Mouse (Mus musculus) liver, embryonic 14.5 days (tissue): ENCODE data around the gene Lrrc8e. TPM values are rescaled to one million over a fixed set of nuclear protein-coding genes. Genes with fewer than 3 reads are reported as not detected.

Experiments used
- ATAC-seq: fragments of 200-750 bp; cut with Nextera tagmentation; 2 replicates; pipeline ENCODE4 v1.8.0; 2017; ENCODE audit warnings: moderate number of reproducible peaks, mild to moderate bottlenecking, moderate library complexity; ENCODE audit not compliant: insufficient read depth
- DNase-seq, 3 experiments: peaks; one replicate each; pipeline ENCODE4 v3.0.0-alpha.2; 2012 to 2013; ENCODE audit warnings: low read depth in 3 of 3, low spot score in 3 of 3
- H3K27ac ChIP-seq: fragments of 300-500 bp; sonication (generic); 2 replicates; pipeline ENCODE4 v1.5.1; 2014; ENCODE audit warnings: moderate library complexity, mild to moderate bottlenecking, control low read depth, inconsistent platforms
- H3K27me3 ChIP-seq: fragments of 300-500 bp; sonication (generic); 2 replicates; pipeline ENCODE4 v1.6.1; 2014; ENCODE audit warnings: mild to moderate bottlenecking, low read length, moderate library complexity; ENCODE audit not compliant: control insufficient read depth, insufficient read depth
- H3K36me3 ChIP-seq: fragments of 300-500 bp; sonication (generic); replicated peaks from 2 replicates; pipeline ENCODE4 v1.6.1; 2014; ENCODE audit warnings: low read depth; ENCODE audit not compliant: control insufficient read depth, insufficient read depth
- H3K4me1 ChIP-seq, 2 experiments: fragments of 200-500 bp in 1 of 2; fragments of 300-500 bp in 1 of 2; sonication (generic) in 1 of 2; replicated peaks; 2 replicates each; pipeline ENCODE4 v1.6.1; 2012 to 2014; ENCODE audit warnings: antibody characterized with exemption in 1 of 2, inconsistent platforms in 1 of 2, low read length in 1 of 2; ENCODE audit not compliant: control insufficient read depth in 2 of 2, insufficient read depth in 2 of 2
- H3K4me2 ChIP-seq: fragments of 300-500 bp; sonication (generic); 2 replicates; pipeline ENCODE4 v1.6.1; 2014; ENCODE audit warnings: low read depth, mild to moderate bottlenecking, control low read depth, moderate library complexity
- H3K4me3 ChIP-seq, 2 experiments: fragments of 200-500 bp in 1 of 2; fragments of 300-500 bp in 1 of 2; sonication (generic) in 1 of 2; 2 replicates each; pipeline ENCODE4 v1.5.1; 2012 to 2014; ENCODE audit warnings: low read depth in 2 of 2, low read length in 2 of 2, mild to moderate bottlenecking in 2 of 2, control low read depth in 1 of 2, inconsistent platforms in 1 of 2, moderate library complexity in 1 of 2; ENCODE audit not compliant: insufficient read depth in 1 of 2
- H3K9ac ChIP-seq: fragments of 300-500 bp; sonication (generic); replicated peaks from 2 replicates; pipeline ENCODE4 v1.6.1; 2014; ENCODE audit warnings: mild to moderate bottlenecking, control low read depth, moderate library complexity
- H3K9me3 ChIP-seq: fragments of 300-500 bp; sonication (generic); 2 replicates; pipeline ENCODE4 v1.6.1; 2016; ENCODE audit warnings: low read length, mixed read lengths; ENCODE audit not compliant: control insufficient read depth
- CTCF ChIP-seq: IDR thresholded peaks from 2 replicates; pipeline ENCODE4 v1.5.1; 2016; ENCODE audit warnings: antibody characterized with exemption, low read depth, control low read depth
- EP300 ChIP-seq: IDR thresholded peaks from 2 replicates; pipeline ENCODE4 v1.6.1; 2016; ENCODE audit warnings: antibody characterized with exemption, low read depth
- WGBS: fragments of 180-500 bp; shearing (Covaris S2); extraction: QIAGEN DNeasy Blood & Tissue Kit; methylation state at CpG from one replicate; pipeline ENCODE4 v1.1.7; 2014; ENCODE audit not compliant: insufficient replicate concordance; 5-methylcytosine and 5-hydroxymethylcytosine counted together
- polyA plus RNA-seq, 2 experiments: library from polyadenylated mRNA; depleted of rRNA in 1 of 2; stranded (reverse) in 1 of 2; unstranded in 1 of 2; fragments of >200 nt; fragmentation: Nextera tagmentation in 1 of 2; extraction: Ambion mirVana in 1 of 2; gene quantifications; 2 replicates each; pipeline versions ENCODE4 v1.2.1 to v1.2.3; 2012 to 2014

Gene Lrrc8e
- polyA plus RNA-seq, 2 experiments: 0.03 to 0.13 TPM

DNA sequence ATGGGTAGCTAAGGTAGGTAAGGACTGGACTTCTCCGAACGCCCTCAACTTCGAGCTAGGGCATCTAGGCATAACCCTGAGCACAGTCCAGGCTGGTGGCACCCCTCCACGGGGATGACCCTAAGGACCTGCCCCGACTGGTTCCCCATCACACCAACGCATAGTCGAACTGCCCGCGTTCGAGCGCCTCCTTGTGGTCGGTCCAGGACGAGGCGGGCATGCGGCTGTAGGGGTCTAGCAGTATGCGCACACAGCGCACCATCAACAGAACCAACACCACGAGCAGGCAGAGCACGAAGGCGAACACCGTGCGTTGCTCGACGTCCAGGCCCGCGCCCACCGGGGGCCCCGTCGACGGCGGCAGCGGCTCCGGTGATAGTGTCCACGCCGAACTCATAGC is 31.6 kb downstream of the Lrrc8e start:
- Histone ChIP-seq H3K9me3 (no peaks in the 10 kb centered on the region), H3K9ac (no peak overlapping the region; the same call in 1 of the 2 replicates), H3K36me3 (peaks cover 24% of the 10 kb centered on the region), H3K4me1 (peaks cover 4 to 8% of the 10 kb centered on the region in 2 experiments), H3K4me2 (peak overlapping the region; percentile 97), H3K4me3 (peak overlapping the region; percentile 39 to 58), H3K27ac (no peak overlapping the region), H3K27me3 (no peaks in the 10 kb centered on the region)
- DNase-seq (peak in 2 of 3 experiments; percentile 49 to 53), ATAC-seq (peak; percentile 49)
- 3% methylated on average over 34 of the region's 35 CpGs for WGBS
- TF ChIP-seq CTCF: peak; percentile 97
- TF ChIP-seq EP300: no peak

DNA sequence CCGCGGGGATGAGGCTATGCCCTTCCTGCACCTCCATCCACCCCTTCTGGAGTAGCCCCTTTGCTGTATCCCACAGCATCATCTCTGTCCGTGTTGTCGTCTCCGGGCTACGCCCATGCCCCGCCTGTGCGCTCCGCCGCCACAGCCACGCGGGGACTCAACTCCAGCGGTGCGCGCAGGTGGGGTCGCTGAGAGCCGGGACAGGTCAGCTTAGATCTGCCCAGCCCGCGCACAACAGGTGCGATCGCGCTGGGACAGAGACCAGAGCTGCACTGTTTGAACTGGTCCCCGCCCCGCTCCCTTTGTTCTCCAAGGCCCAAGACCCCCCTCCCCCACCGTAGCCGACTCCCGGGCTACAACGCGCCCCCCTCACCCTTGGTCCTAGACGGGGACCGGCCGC is 32.1 kb downstream of the Lrrc8e start:
- WGBS: under 1% methylated on average over 31 of the region's 32 CpGs
- peak; percentile 65 for ATAC-seq
- Histone ChIP-seq H3K4me2 (peak overlapping the region; percentile 97), H3K36me3 (peaks cover 24% of the 10 kb centered on the region), H3K27ac (no peak overlapping the region), H3K9me3 (no peaks in the 10 kb centered on the region), H3K4me3 (peak overlapping the region; percentile 39 to 58), H3K9ac (peak overlapping the region; percentile 47), H3K4me1 (peaks cover 4 to 7% of the 10 kb centered on the region in 2 experiments), H3K27me3 (no peaks in the 10 kb centered on the region)
- no peak for DNase-seq
- TF ChIP-seq CTCF: no peak
- no peak for TF ChIP-seq EP300

- peak; percentile 77 to 84 (median 83) for DNase-seq
- Histone ChIP-seq H3K4me1 (peaks cover 3 to 4% of the 10 kb centered on the region in 2 experiments), H3K27me3 (no peaks in the 10 kb centered on the region), H3K4me3 (peak within 1 kb of the TSS; percentile 39 to 58), H3K9ac (peak within 1 kb of the TSS; percentile 47), H3K27ac (peak within 1 kb of the TSS; percentile 50), H3K36me3 (peaks cover 24% of the 10 kb centered on the region), H3K9me3 (no peaks in the 10 kb centered on the region), H3K4me2 (peak within 1 kb of the TSS; percentile 97)
- peak; percentile 93 for ATAC-seq
- WGBS: 10% methylated on average over 31 of the region's 33 CpGs
- TF ChIP-seq EP300 (no peak), CTCF (no peak)
Measured at GRCm38 (mm10) chr8:4259125-4259804, 32.6 kb downstream of the Lrrc8e start, which contains the start of gene Ctxn1. Gene Ctxn1 (minus strand): TSS chr8:4259274.

- 84% methylated on average over 4 of the region's 4 CpGs for WGBS
Measured at GRCm38 (mm10) chr8:4259805-4260170, 33.2 kb downstream of the Lrrc8e start.

DNA sequence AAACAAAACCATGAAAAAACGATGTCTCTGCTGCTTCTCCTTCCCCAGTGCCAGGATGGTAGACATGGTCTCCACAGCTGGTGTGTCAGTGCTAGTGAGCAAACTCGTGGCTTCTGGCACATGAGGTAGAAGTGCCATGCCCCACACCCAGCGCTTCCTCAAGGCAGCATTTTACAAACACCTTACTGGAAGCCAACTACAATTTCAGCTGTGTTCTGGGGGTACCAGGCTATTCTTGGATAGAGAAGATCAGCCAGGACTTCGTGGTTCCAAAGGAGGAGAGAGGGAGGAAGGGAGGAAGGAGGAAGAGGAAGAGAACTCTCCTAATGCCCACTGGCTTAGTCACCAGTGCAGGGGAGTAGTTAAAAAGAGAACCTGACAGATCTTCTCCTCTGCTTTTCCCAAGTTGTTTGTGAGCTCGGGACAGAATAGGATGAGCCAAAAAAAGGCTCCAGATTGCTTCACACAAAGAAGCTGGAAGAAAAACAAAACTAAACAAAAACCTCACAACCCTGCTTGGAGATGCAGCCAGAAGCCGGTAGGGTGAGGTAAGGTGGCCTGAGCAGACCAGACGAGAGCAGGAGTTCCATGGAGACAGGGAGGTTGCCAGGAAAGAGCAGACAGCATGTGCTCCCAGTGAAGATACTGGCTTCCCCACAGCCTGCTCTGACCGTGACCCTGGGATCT is 36.6 kb downstream of the Lrrc8e start:
- Histone ChIP-seq H3K27me3 (no peaks in the 10 kb centered on the region), H3K36me3 (peaks cover 49% of the 10 kb centered on the region), H3K4me2 (no peak overlapping the region), H3K9me3 (no peaks in the 10 kb centered on the region), H3K4me1 (peaks cover 3 to 4% of the 10 kb centered on the region in 2 experiments), H3K4me3 (no peak overlapping the region), H3K27ac (no peak overlapping the region), H3K9ac (no peak overlapping the region)
- no peak for DNase-seq
- no peak for TF ChIP-seq EP300
- TF ChIP-seq CTCF: no peak
- no peak for ATAC-seq
- WGBS: 65% methylated on average over 8 of the region's 8 CpGs

More at GRCm38 (mm10) chr8:4259805-4260170, 33.2 kb downstream of the Lrrc8e start:
- Histone ChIP-seq H3K36me3 (peaks cover 21% of the 10 kb centered on the region), H3K27me3 (no peaks in the 10 kb centered on the region), H3K9me3 (no peaks in the 10 kb centered on the region), H3K9ac (no peak overlapping the region), H3K4me3 (no peak overlapping the region), H3K4me1 (peaks cover 3 to 4% of the 10 kb centered on the region in 2 experiments), H3K4me2 (no peak overlapping the region; the same call in 1 of the 2 replicates), H3K27ac (peak overlapping the region; percentile 50)
- TF ChIP-seq EP300 (no peak), CTCF (no peak)
- DNase-seq (no peak), ATAC-seq (no peak)
